Mouse (Mus musculus) thymus, adult 2 months (tissue): ENCODE results near the gene Cntn5. TPM values are rescaled to one million over a fixed set of nuclear protein-coding genes. Genes with fewer than 3 reads are reported as not detected.

Source experiments
- DNase-seq: peaks from one replicate; pipeline ENCODE4 v3.0.0; 2021
- H3K27ac ChIP-seq: fragments of 200-500 bp; 2 replicates; pipeline ENCODE4 v1.5.1; 2012; ENCODE audit warnings: low read length, control low read depth; ENCODE audit not compliant: control insufficient read depth, insufficient read depth
- H3K27me3 ChIP-seq: fragments of 200-500 bp; 2 replicates; pipeline ENCODE4 v1.6.1; 2012; ENCODE audit warnings: mild to moderate bottlenecking, low read length, moderate library complexity, mixed read lengths; ENCODE audit not compliant: control insufficient read depth, insufficient read depth
- H3K36me3 ChIP-seq: fragments of 200-500 bp; 2 replicates; pipeline ENCODE4 v1.6.1; 2012; ENCODE audit warnings: mild to moderate bottlenecking, low read length, moderate library complexity; ENCODE audit not compliant: control insufficient read depth, insufficient read depth
- H3K4me1 ChIP-seq: fragments of 200-500 bp; replicated peaks from 2 replicates; pipeline ENCODE4 v1.6.1; 2012; ENCODE audit warnings: low read length; ENCODE audit not compliant: control insufficient read depth, insufficient read depth
- H3K4me3 ChIP-seq: fragments of 200-500 bp; 2 replicates; pipeline ENCODE4 v1.5.1; 2012; ENCODE audit warnings: mild to moderate bottlenecking, low read length, control low read depth, moderate library complexity; ENCODE audit not compliant: control insufficient read depth, insufficient read depth
- CTCF ChIP-seq: fragments of 200-500 bp; IDR thresholded peaks from 2 replicates; pipeline ENCODE4 v1.5.1; 2012; ENCODE audit warnings: mild to moderate bottlenecking, control low read depth, low read length, moderate library complexity, borderline replicate concordance; ENCODE audit not compliant: control insufficient read depth, poor library complexity, insufficient read depth; ENCODE audit errors: extremely low read depth
- POLR2A ChIP-seq: fragments of 200-500 bp; IDR thresholded peaks from 2 replicates; pipeline ENCODE4 v1.6.1; 2012; ENCODE audit warnings: mild to moderate bottlenecking, low read length, control low read depth, moderate library complexity; ENCODE audit not compliant: control insufficient read depth, poor library complexity, insufficient read depth; ENCODE audit errors: extremely low read depth
- WGBS: fragments of 180-500 bp; shearing (Covaris S2); methylation state at CpG from one replicate; pipeline ENCODE4 v1.1.7; 2018; 5-methylcytosine and 5-hydroxymethylcytosine counted together
- polyA plus RNA-seq: library from polyadenylated mRNA; depleted of rRNA; stranded (reverse); fragments of >200 nt; gene quantifications from 2 replicates; pipeline ENCODE4 v1.2.3, GENCODE M21; 2012

Cntn5 gene
- polyA plus RNA-seq, 1 experiment, result not detected

GRCm38 (mm10) chr9:9830231-9830630 is 1074.3 kb downstream of the Cntn5 start:
- no peak overlapping the region for H3K27ac ChIP-seq
- no peaks in the 10 kb centered on the region for H3K36me3 ChIP-seq
- 16% methylated on average over 2 of the region's 2 CpGs for WGBS
- no peaks in the 10 kb centered on the region for H3K27me3 ChIP-seq
- H3K4me3 ChIP-seq, result no peak overlapping the region
- TF ChIP-seq CTCF, result no peak
- TF ChIP-seq POLR2A, result no peak
- no peaks in the 10 kb centered on the region for H3K4me1 ChIP-seq
- no peak for DNase-seq

- Histone ChIP-seq H3K27me3 (no peaks in the 10 kb centered on the region), H3K4me3 (no peak overlapping the region), H3K36me3 (no peaks in the 10 kb centered on the region), H3K27ac (no peak overlapping the region), H3K4me1 (no peaks in the 10 kb centered on the region)
- WGBS, result 84% methylated on average over 1 of the region's 1 CpGs
- no peak for TF ChIP-seq POLR2A
- TF ChIP-seq CTCF, result no peak
- DNase-seq, result no peak
Observed at GRCm38 (mm10) chr9:9819963-9820362, 1084.6 kb downstream of the Cntn5 start.

- TF ChIP-seq CTCF (no peak), POLR2A (no peak)
- H3K4me3 ChIP-seq, result no peak overlapping the region
- no peak overlapping the region for H3K27ac ChIP-seq
- WGBS, result 84% methylated on average over 2 of the region's 2 CpGs
- H3K36me3 ChIP-seq, result no peaks in the 10 kb centered on the region
- H3K4me1 ChIP-seq, result no peaks in the 10 kb centered on the region
- no peak for DNase-seq
- no peaks in the 10 kb centered on the region for H3K27me3 ChIP-seq
Observed at GRCm38 (mm10) chr9:9817477-9817876, 1087.1 kb downstream of the Cntn5 start.

GRCm38 (mm10) chr9:9799546-9799945 is 1105.0 kb downstream of the Cntn5 start:
- no peak overlapping the region for H3K4me3 ChIP-seq
- H3K27me3 ChIP-seq, result no peaks in the 10 kb centered on the region
- no peak for DNase-seq
- no peaks in the 10 kb centered on the region for H3K4me1 ChIP-seq
- TF ChIP-seq CTCF (no peak), POLR2A (no peak)
- H3K27ac ChIP-seq, result no peak overlapping the region
- H3K36me3 ChIP-seq, result no peaks in the 10 kb centered on the region
- 80% methylated on average over 2 of the region's 2 CpGs for WGBS

- H3K4me1 ChIP-seq, result no peaks in the 10 kb centered on the region
- H3K4me3 ChIP-seq, result no peak overlapping the region
- TF ChIP-seq POLR2A (no peak), CTCF (no peak)
- no peaks in the 10 kb centered on the region for H3K27me3 ChIP-seq
- H3K36me3 ChIP-seq, result no peaks in the 10 kb centered on the region
- DNase-seq, result no peak
- H3K27ac ChIP-seq, result no peak overlapping the region
- WGBS, result 60% methylated on average over 3 of the region's 3 CpGs
Observed at GRCm38 (mm10) chr9:9783680-9784079, 1120.9 kb downstream of the Cntn5 start.

GRCm38 (mm10) chr9:9781157-9781884 is 1123.3 kb downstream of the Cntn5 start:
- no peak for DNase-seq
- Histone ChIP-seq H3K27ac (no peak overlapping the region), H3K27me3 (no peaks in the 10 kb centered on the region), H3K4me3 (no peak overlapping the region), H3K4me1 (no peaks in the 10 kb centered on the region), H3K36me3 (no peaks in the 10 kb centered on the region)
- TF ChIP-seq CTCF, result no peak
- no peak for TF ChIP-seq POLR2A
- WGBS, result 82% methylated on average over 9 of the region's 9 CpGs
